Mouse (Mus musculus) hindbrain, embryonic 16.5 days (tissue): Measurements from ENCODE around the gene Tbc1d16. TPM values are rescaled to one million over a fixed set of nuclear protein-coding genes. Genes with fewer than 3 reads are reported as not detected.
A peak's percentile ranks its signal among the peaks of the same experiment; 100 is the strongest.
"Not testable (repeated sequence)": the region's sequence is repeated elsewhere in the genome, so short reads cannot be mapped to it uniquely, and the experiment has no call there.

ENCODE experiments used
- ATAC-seq: fragments of 200-750 bp; cut with Nextera tagmentation; 2 replicates; pipeline ENCODE4 v1.8.0; 2017; ENCODE audit warnings: moderate TSS enrichment, moderate library complexity
- H3K27ac ChIP-seq: fragments of 300-500 bp; sonication (generic); 2 replicates; pipeline ENCODE4 v1.5.1; 2014; ENCODE audit warnings: low read depth, mild to moderate bottlenecking, control low read depth, low read length, moderate library complexity
- H3K27me3 ChIP-seq: fragments of 300-500 bp; sonication (generic); replicated peaks from 2 replicates; pipeline ENCODE4 v1.6.1; 2014; ENCODE audit warnings: low read length; ENCODE audit not compliant: control insufficient read depth, insufficient read depth
- H3K36me3 ChIP-seq: fragments of 300-500 bp; sonication (generic); 2 replicates; pipeline ENCODE4 v1.6.1; 2014; ENCODE audit warnings: mild to moderate bottlenecking, low read length, moderate library complexity, mixed read lengths; ENCODE audit not compliant: control insufficient read depth, insufficient read depth
- H3K4me1 ChIP-seq: fragments of 300-500 bp; sonication (generic); 2 replicates; pipeline ENCODE4 v1.6.1; 2014; ENCODE audit warnings: low read depth, low read length; ENCODE audit not compliant: control insufficient read depth, insufficient read depth
- H3K4me2 ChIP-seq: fragments of 300-500 bp; sonication (generic); 2 replicates; pipeline ENCODE4 v1.6.1; 2014; ENCODE audit warnings: mild to moderate bottlenecking, low read length, control low read depth, moderate library complexity
- H3K4me3 ChIP-seq: fragments of 300-500 bp; sonication (generic); 2 replicates; pipeline ENCODE4 v1.5.1; 2014; ENCODE audit warnings: mild to moderate bottlenecking, low read length, control low read depth, moderate library complexity
- H3K9ac ChIP-seq: fragments of 300-500 bp; sonication (generic); 2 replicates; pipeline ENCODE4 v1.6.1; 2014; ENCODE audit warnings: low read depth, mild to moderate bottlenecking, control low read depth, low read length, moderate library complexity
- H3K9me3 ChIP-seq: fragments of 300-500 bp; sonication (generic); 2 replicates; pipeline ENCODE4 v1.6.1; 2014; ENCODE audit warnings: mild to moderate bottlenecking, low read length, moderate library complexity; ENCODE audit not compliant: control insufficient read depth
- WGBS: fragments of 180-500 bp; shearing (Covaris S2); extraction: QIAGEN DNeasy Blood & Tissue Kit; methylation state at CpG from one replicate; pipeline ENCODE4 v1.1.7; 2014; 5-methylcytosine and 5-hydroxymethylcytosine counted together
- polyA plus RNA-seq: library from polyadenylated mRNA; unstranded; fragments of >200 nt; fragmentation: Nextera tagmentation; extraction: Ambion mirVana; gene quantifications from 2 replicates; pipeline ENCODE4 v1.2.1, GENCODE M21; 2015

Tbc1d16 gene
- polyA plus RNA-seq, 1 experiment from 2014 or later, result 54.9 TPM

- Histone ChIP-seq H3K9me3 (no peaks in the 10 kb centered on the region), H3K4me2 (no peak overlapping the region), H3K27ac (no peak overlapping the region), H3K4me3 (no peak overlapping the region), H3K36me3 (no peaks in the 10 kb centered on the region), H3K27me3 (no peaks in the 10 kb centered on the region), H3K9ac (no peak overlapping the region), H3K4me1 (no peaks in the 10 kb centered on the region)
- ATAC-seq, result no peak
- WGBS, result 93% methylated on average over 8 of the region's 8 CpGs
These were observed 31.7 kb upstream of the Tbc1d16 start for GRCm38 (mm10) chr11:119259977-119260376.

- Histone ChIP-seq H3K36me3 (no peaks in the 10 kb centered on the region), H3K4me1 (no peaks in the 10 kb centered on the region), H3K4me3 (peak overlapping the region; percentile 32), H3K27ac (peak overlapping the region; percentile 71), H3K9me3 (no peaks in the 10 kb centered on the region), H3K4me2 (peak overlapping the region; percentile 55), H3K27me3 (no peaks in the 10 kb centered on the region), H3K9ac (peak overlapping the region; percentile 49)
- ATAC-seq, result peak; percentile 77
- WGBS, result 62% methylated on average over 23 of the region's 23 CpGs
These were observed 30.4 kb upstream of the Tbc1d16 start for GRCm38 (mm10) chr11:119258572-119259322.

GRCm38 (mm10) chr11:119258216-119258571, 29.9 kb upstream of the Tbc1d16 start:
- Histone ChIP-seq H3K4me2 (peak overlapping the region; percentile 55), H3K9me3 (no peaks in the 10 kb centered on the region), H3K27me3 (no peaks in the 10 kb centered on the region), H3K27ac (peak overlapping the region; percentile 71), H3K4me1 (peaks cover 4% of the 10 kb centered on the region), H3K4me3 (peak overlapping the region; percentile 32), H3K36me3 (no peaks in the 10 kb centered on the region), H3K9ac (peak overlapping the region; percentile 49)
- WGBS, result 59% methylated on average over 9 of the region's 9 CpGs
- 0 out of 2 replicates have a peak, but pooled peaks have one; percentile 4 for ATAC-seq

GRCm38 (mm10) chr11:119256557-119256956, 28.3 kb upstream of the Tbc1d16 start:
- not testable (repeated sequence) for H3K9ac ChIP-seq, H3K4me3 ChIP-seq, H3K27ac ChIP-seq, H3K4me2 ChIP-seq, H3K9me3 ChIP-seq, H3K27me3 ChIP-seq, H3K36me3 ChIP-seq, ATAC-seq
- H3K4me1 ChIP-seq, result peaks cover 13% of the 10 kb centered on the region
- WGBS, result 87% methylated on average over 5 of the region's 5 CpGs

GRCm38 (mm10) chr11:119252854-119253541, 24.7 kb upstream of the Tbc1d16 start:
- peak overlapping the region; percentile 36 for H3K4me3 ChIP-seq
- H3K9ac ChIP-seq, result peak overlapping the region; percentile 52
- H3K27ac ChIP-seq, result no peak overlapping the region
- peak; percentile 83 for ATAC-seq
- H3K4me1 ChIP-seq, result peaks cover 13% of the 10 kb centered on the region
- H3K4me2 ChIP-seq, result peak overlapping the region; percentile 57
- no peaks in the 10 kb centered on the region for H3K9me3 ChIP-seq
- no peaks in the 10 kb centered on the region for H3K27me3 ChIP-seq
- H3K36me3 ChIP-seq, result no peaks in the 10 kb centered on the region
- 7% methylated on average over 22 of the region's 22 CpGs for WGBS

GRCm38 (mm10) chr11:119250998-119251397, 22.7 kb upstream of the Tbc1d16 start:
- 69% methylated on average over 17 of the region's 17 CpGs for WGBS

GRCm38 (mm10) chr11:119249011-119249410, 20.7 kb upstream of the Tbc1d16 start:
- 40% methylated on average over 6 of the region's 6 CpGs for WGBS
- Histone ChIP-seq H3K36me3 (no peaks in the 10 kb centered on the region), H3K4me1 (peaks cover 13% of the 10 kb centered on the region), H3K27ac (no peak overlapping the region), H3K4me2 (no peak overlapping the region), H3K4me3 (no peak overlapping the region), H3K9ac (no peak overlapping the region), H3K27me3 (no peaks in the 10 kb centered on the region), H3K9me3 (no peaks in the 10 kb centered on the region)
- ATAC-seq, result no peak

More at GRCm38 (mm10) chr11:119250998-119251397, 22.7 kb upstream of the Tbc1d16 start:
- H3K4me2 ChIP-seq, result no peak overlapping the region
- H3K27me3 ChIP-seq, result no peaks in the 10 kb centered on the region
- no peak overlapping the region for H3K27ac ChIP-seq
- H3K9ac ChIP-seq, result no peak overlapping the region
- no peaks in the 10 kb centered on the region for H3K36me3 ChIP-seq
- no peak for ATAC-seq
- no peaks in the 10 kb centered on the region for H3K9me3 ChIP-seq
- H3K4me1 ChIP-seq, result peaks cover 13% of the 10 kb centered on the region
- no peak overlapping the region for H3K4me3 ChIP-seq

GRCm38 (mm10) chr11:119245543-119245942, 17.2 kb upstream of the Tbc1d16 start:
- not testable (repeated sequence) for H3K36me3 ChIP-seq, H3K4me2 ChIP-seq, H3K4me1 ChIP-seq, H3K27me3 ChIP-seq, ATAC-seq, H3K27ac ChIP-seq, H3K4me3 ChIP-seq, H3K9ac ChIP-seq, H3K9me3 ChIP-seq
- 96% methylated on average over 6 of the region's 6 CpGs for WGBS

- H3K9ac ChIP-seq, result no peak overlapping the region
- no peak overlapping the region for H3K4me2 ChIP-seq
- 83% methylated on average over 12 of the region's 12 CpGs for WGBS
- H3K36me3 ChIP-seq, result no peaks in the 10 kb centered on the region
- no peaks in the 10 kb centered on the region for H3K9me3 ChIP-seq
- H3K27ac ChIP-seq, result no peak overlapping the region
- no peaks in the 10 kb centered on the region; the same call in 1 of the 2 replicates for H3K4me1 ChIP-seq
- no peak overlapping the region for H3K4me3 ChIP-seq
- no peaks in the 10 kb centered on the region for H3K27me3 ChIP-seq
- no peak for ATAC-seq
These were observed 11.2 kb upstream of the Tbc1d16 start for GRCm38 (mm10) chr11:119239480-119239879.
